Mouse (Mus musculus) telencephalon, adult 2 months (tissue): ENCODE measurements around the gene Ptgdr2.

Experiments
- DNase-seq: peaks from one replicate; pipeline ENCODE4 v3.0.0-alpha.2; 2011; ENCODE audit warnings: low read depth, low spot score

The Ptgdr2 gene

GRCm38 (mm10) chr19:10930641-10931040 is 6.3 kb upstream of the Ptgdr2 start:
- DNase-seq, result no peak

- no peak for DNase-seq
Measured at GRCm38 (mm10) chr19:10935029-10935428, 1.9 kb upstream of the Ptgdr2 start.

- no peak for DNase-seq
Measured at GRCm38 (mm10) chr19:10936077-10936476, 883 bp upstream of the Ptgdr2 start.

- no peak for DNase-seq
Measured at GRCm38 (mm10) chr19:10938771-10939170, 1.8 kb downstream of the Ptgdr2 start.

- no peak for DNase-seq
Measured at GRCm38 (mm10) chr19:10940097-10940800, 3.3 kb downstream of the Ptgdr2 start.

GRCm38 (mm10) chr19:10940801-10941457 is 4.0 kb downstream of the Ptgdr2 start:
- DNase-seq, result no peak

- DNase-seq, result no peak
Measured at GRCm38 (mm10) chr19:10943955-10944354, 7.0 kb downstream of the Ptgdr2 start.

GRCm38 (mm10) chr19:10946506-10946905 is 9.5 kb downstream of the Ptgdr2 start:
- no peak for DNase-seq

- no peak for DNase-seq
Measured at GRCm38 (mm10) chr19:10947219-10947618, 10.3 kb downstream of the Ptgdr2 start.

- DNase-seq, result no peak
Measured at GRCm38 (mm10) chr19:10948416-10948815, 11.5 kb downstream of the Ptgdr2 start.

GRCm38 (mm10) chr19:10949112-10949511 is 12.2 kb downstream of the Ptgdr2 start, which contains the start of gene Ccdc86:
Gene Ccdc86 (minus strand): TSS chr19:10949266.
- DNase-seq, result peak; percentile 99

GRCm38 (mm10) chr19:10949558-10949957 is 12.6 kb downstream of the Ptgdr2 start:
- no peak for DNase-seq

- peak; percentile 46 for DNase-seq
Measured at GRCm38 (mm10) chr19:10952021-10952939, 15.3 kb downstream of the Ptgdr2 start.

- DNase-seq, result no peak
Measured at GRCm38 (mm10) chr19:10959085-10959977, 22.4 kb downstream of the Ptgdr2 start.

- no peak for DNase-seq
Measured at GRCm38 (mm10) chr19:10959978-10960346, 23.0 kb downstream of the Ptgdr2 start.

- no peak for DNase-seq
Measured at GRCm38 (mm10) chr19:10965721-10966120, 28.8 kb downstream of the Ptgdr2 start.

GRCm38 (mm10) chr19:10968578-10968977 is 31.6 kb downstream of the Ptgdr2 start:
- DNase-seq, result no peak

- no peak for DNase-seq
Measured at GRCm38 (mm10) chr19:10970457-10970856, 33.5 kb downstream of the Ptgdr2 start.

GRCm38 (mm10) chr19:10972660-10973059 is 35.7 kb downstream of the Ptgdr2 start:
- DNase-seq, result no peak

- no peak for DNase-seq
Measured at GRCm38 (mm10) chr19:10973187-10973586, 36.2 kb downstream of the Ptgdr2 start.

GRCm38 (mm10) chr19:10974238-10974865 is 37.4 kb downstream of the Ptgdr2 start, which contains the start of gene Ms4a10:
Gene Ms4a10 (minus strand): TSS chr19:10974670.
- DNase-seq, result no peak
